Mouse (Mus musculus) erythroblast, embryonic 14.5 days (primary cell): ENCODE measurements around the gene Abcg2.

Source experiments
- GATA1 ChIP-seq: IDR thresholded peaks from 2 replicates; pipeline ENCODE4 v1.6.1; 2012; ENCODE audit warnings: low read length, inconsistent platforms, mixed read lengths
- TAL1 ChIP-seq: IDR thresholded peaks from 3 replicates; pipeline ENCODE4 v1.6.1; 2012; ENCODE audit warnings: low read length, inconsistent platforms, mixed read lengths

GRCm38 (mm10) chr6:58694765-58695164 is 110.4 kb downstream of the Abcg2 start:
- no peak for TF ChIP-seq TAL1
- no peak for TF ChIP-seq GATA1
